Mouse (Mus musculus) cerebellum, adult 2 months (tissue): Measurements from ENCODE around the gene Gucy2g.

ENCODE experiments used
- CTCF ChIP-seq: fragments of 200-500 bp; IDR thresholded peaks from 2 replicates; pipeline ENCODE4 v1.5.1; 2011; ENCODE audit warnings: low read depth, mild to moderate bottlenecking, control low read depth, low read length, moderate library complexity, borderline replicate concordance; ENCODE audit not compliant: insufficient read depth
- POLR2A ChIP-seq: fragments of 200-500 bp; IDR thresholded peaks from 2 replicates; pipeline ENCODE4 v1.6.1; 2011; ENCODE audit warnings: low read length, control low read depth, borderline replicate concordance; ENCODE audit not compliant: insufficient read depth

DNA sequence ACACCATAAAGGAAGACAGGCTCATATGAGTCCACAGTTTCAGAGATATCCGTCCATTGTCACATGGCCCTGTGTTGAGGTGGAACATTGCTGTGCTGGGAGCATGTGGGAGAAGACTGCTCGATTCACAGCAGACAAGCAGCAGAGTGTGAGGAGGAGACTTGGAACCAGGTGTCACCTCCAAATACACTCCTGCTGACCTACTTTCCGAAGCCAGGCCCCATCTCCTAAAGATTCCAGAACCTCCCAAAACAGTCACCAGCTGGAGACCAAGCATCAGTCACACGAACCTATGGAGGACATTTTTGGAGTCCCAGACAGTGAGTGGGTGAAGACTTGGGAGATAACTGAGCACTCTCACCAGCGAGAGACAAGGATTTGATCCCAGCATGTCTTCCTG is 4.5 kb downstream of the Gucy2g start:
- TF ChIP-seq CTCF (no peak), POLR2A (no peak)
